ENCODE assay signal across 8 mouse cellular contexts in the genomic region with DNA sequence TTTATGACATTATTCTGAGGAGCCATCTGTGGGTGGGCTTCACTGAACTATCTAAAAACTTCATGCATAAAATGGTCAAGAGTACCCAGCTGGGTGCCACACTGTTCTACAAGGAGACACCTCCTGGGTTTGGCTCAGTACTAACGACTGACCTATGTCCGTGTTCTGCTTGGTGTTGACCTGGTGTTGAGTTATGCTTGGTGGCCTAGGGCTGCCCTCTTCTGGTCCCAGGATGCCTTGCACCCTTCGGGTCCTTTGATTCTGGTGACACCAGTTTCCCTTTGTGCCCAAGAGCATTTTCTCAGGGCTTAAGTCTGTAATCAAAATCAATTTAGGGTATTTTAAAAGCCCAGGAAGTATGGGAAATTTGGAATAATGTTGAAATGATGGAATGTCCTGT. TPM values are rescaled to one million over a fixed set of nuclear protein-coding genes. Genes with fewer than 3 reads are reported as not detected.
DNase-seq lines count a peak whose midpoint lies in the region; TF ChIP-seq lines count a peak whose summit lies in the region.

No protein-coding gene starts in this region.

- TF ChIP-seq POLR2A in ES-Bruce4 (IDR thresholded peaks at IDR 0.05; ENCODE audit: insufficient read depth, low read length) = no peak

- H3K4me1 ChIP-seq in ES-Bruce4 (ENCODE audit: control insufficient read depth, insufficient read depth, low read length) = no peaks in the 10 kb centered on the region
- no peaks in the 10 kb centered on the region for H3K4me1 ChIP-seq in embryonic facial prominence, embryonic 10.5 days

- 12% methylated on average over 3 of the region's 3 CpGs for WGBS in embryonic facial prominence, embryonic 10.5 days

- no peak overlapping the region for H3K4me3 ChIP-seq in ES-Bruce4 (ENCODE audit: low read depth, low read length)
- no peak overlapping the region for H3K4me3 ChIP-seq in embryonic facial prominence, embryonic 10.5 days

- peak; percentile 76 for TF ChIP-seq CTCF in ES-Bruce4 (IDR thresholded peaks at IDR 0.05; ENCODE audit: low read depth, low read length)

- no peaks in the 10 kb centered on the region for H3K36me3 ChIP-seq in ES-Bruce4 (ENCODE audit: control insufficient read depth, insufficient read depth, low read length, poor library complexity, severe bottlenecking)
- H3K36me3 ChIP-seq in embryonic facial prominence, embryonic 10.5 days (replicated peaks) = no peaks in the 10 kb centered on the region

- no peak for TF ChIP-seq EP300 in ES-Bruce4 (IDR thresholded peaks at IDR 0.05; ENCODE audit: insufficient read depth, low read depth, low read length)

- no peak overlapping the region for H3K27ac ChIP-seq in ES-Bruce4 (ENCODE audit: insufficient read depth, low read length)
- H3K27ac ChIP-seq in embryonic facial prominence, embryonic 10.5 days (replicated peaks) = no peak overlapping the region

- peak; percentile 60 for DNase-seq in layer of hippocampus, adult 11-12 months (ENCODE audit: low spot score)
- no peak for DNase-seq in layer of hippocampus, adult 9-10 months (ENCODE audit: low spot score)
- peak; percentile 63 for DNase-seq in adrenal gland, postnatal 14 days
- peak; percentile 35 for DNase-seq in embryonic facial prominence, embryonic 10.5 days (ENCODE audit: low spot score)
- peak; percentile 35 for DNase-seq in layer of hippocampus, adult 9-11 months
- peak; percentile 57 for DNase-seq in retina, postnatal 1 day
- no peak for DNase-seq in heart, adult 8-10 months (ENCODE audit: low spot score)

- H3K9ac ChIP-seq in ES-Bruce4 (ENCODE audit: low read depth, poor library complexity, severe bottlenecking) = no peak overlapping the region

- H3K9me3 ChIP-seq in ES-Bruce4 (replicated peaks; ENCODE audit: control insufficient read depth, insufficient read depth, low read length, poor library complexity, severe bottlenecking) = no peaks in the 10 kb centered on the region
- H3K9me3 ChIP-seq in embryonic facial prominence, embryonic 10.5 days = no peaks in the 10 kb centered on the region

- no peaks in the 10 kb centered on the region for H3K27me3 ChIP-seq in ES-Bruce4 (ENCODE audit: control insufficient read depth, insufficient read depth, low read length, poor library complexity, severe bottlenecking)
- H3K27me3 ChIP-seq in embryonic facial prominence, embryonic 10.5 days (replicated peaks; ENCODE audit: low read depth, poor library complexity, severe bottlenecking) = peaks cover 12% of the 10 kb centered on the region; the same call in 1 of the 2 replicates

RNA-seq across cellular contexts. Expression of a gene that starts 23.5 kb away (rescaled TPM):
- polyA plus RNA-seq in ES-Bruce4 (2011; ENCODE audit: insufficient read depth, insufficient read length, low read depth, missing spikeins) = 1.0 and 1.2 TPM in 2 replicates
- 0.26 and 0.30 TPM in 2 replicates for total RNA-seq in adrenal gland, postnatal 14 days (2021)
- polyA plus RNA-seq in embryonic facial prominence, embryonic 10.5 days (2016; fragmentation: Nextera tagmentation; extraction: Ambion mirVana) = 0.06 and 0.16 TPM in 2 replicates
- total RNA-seq in heart, adult 8-10 months (2022) = 10 to 100 TPM; 15.3 to 19.4 (median 18.4) TPM

RNA-seq across cellular contexts. Expression of a gene that starts 25.5 kb away (rescaled TPM):
- polyA plus RNA-seq in ES-Bruce4 (2011; ENCODE audit: insufficient read depth, insufficient read length, low read depth, missing spikeins) = not detected in 2 replicates
- total RNA-seq in adrenal gland, postnatal 14 days (2021) = not detected in 2 replicates
- polyA plus RNA-seq in embryonic facial prominence, embryonic 10.5 days (2016; fragmentation: Nextera tagmentation; extraction: Ambion mirVana) = 0.47 TPM in 1 of 2 replicates, not detected in the other
- not detected for total RNA-seq in heart, adult 8-10 months (2022)

RNA-seq across cellular contexts. Expression of a gene that starts 55.1 kb away (rescaled TPM):
- 16.0 and 19.2 TPM in 2 replicates for polyA plus RNA-seq in ES-Bruce4 (2011; ENCODE audit: insufficient read depth, insufficient read length, low read depth, missing spikeins)
- 2.7 and 12.5 TPM in 2 replicates for total RNA-seq in adrenal gland, postnatal 14 days (2021)
- 6.5 and 7.3 TPM in 2 replicates for polyA plus RNA-seq in embryonic facial prominence, embryonic 10.5 days (2016; fragmentation: Nextera tagmentation; extraction: Ambion mirVana)
- total RNA-seq in heart, adult 8-10 months (2022) = 1 to 10 TPM in 1 of 4 experiments, under 1 TPM in 3; 0.57 to 1.3 (median 0.67) TPM

Comparison
In these comparisons a context has a peak if more than half of its experiments do, and no peak if none do; other contexts are left out.
1. DNase-seq: peak in layer of hippocampus, adult 11-12 months (single experiment), adrenal gland, postnatal 14 days (single experiment), embryonic facial prominence, embryonic 10.5 days (single experiment), layer of hippocampus, adult 9-11 months (single experiment) and retina, postnatal 1 day (single experiment); none in layer of hippocampus, adult 9-10 months (single experiment) and heart, adult 8-10 months (single experiment).
2. RNA of a gene that starts 23.5 kb away (total RNA-seq): 15.3 to 19.4 TPM in heart, adult 8-10 months; 0.26 to 0.30 TPM in adrenal gland, postnatal 14 days; every median in the first group is over 10 times any median in the second.